Mouse (Mus musculus) cortical plate, adult 2 months (tissue): ENCODE measurements at regions not wholly inside any gene's neighbourhood (a gene's known extent, or its start where the extent isn't known, plus 50 kb on each side); places are given as distances from the start of the nearest gene placed in this dataset.

Source experiments
- H3K27ac ChIP-seq: fragments of 200-500 bp; 2 replicates; pipeline ENCODE4 v1.5.1; 2012; ENCODE audit warnings: low read length, control low read depth, inconsistent platforms; ENCODE audit not compliant: insufficient read depth
- H3K4me1 ChIP-seq: fragments of 200-500 bp; 2 replicates; pipeline ENCODE4 v1.6.1; 2011; ENCODE audit warnings: low read length; ENCODE audit not compliant: control insufficient read depth, insufficient read depth
- H3K4me3 ChIP-seq: fragments of 200-500 bp; 2 replicates; pipeline ENCODE4 v1.5.1; 2011; ENCODE audit warnings: mild to moderate bottlenecking, low read length, control low read depth; ENCODE audit not compliant: insufficient read depth
- CTCF ChIP-seq: fragments of 200-500 bp; IDR thresholded peaks from 2 replicates; pipeline ENCODE4 v1.5.1; 2011; ENCODE audit warnings: mild to moderate bottlenecking, control low read depth, low read length; ENCODE audit not compliant: insufficient read depth; ENCODE audit errors: extremely low read depth
- POLR2A ChIP-seq: fragments of 200-500 bp; IDR thresholded peaks from 2 replicates; pipeline ENCODE4 v1.6.1; 2011; ENCODE audit warnings: mild to moderate bottlenecking, low read length, control low read depth; ENCODE audit not compliant: insufficient read depth; ENCODE audit errors: extremely low read depth

- no peak overlapping the region for H3K27ac ChIP-seq
These were observed 157.8 kb upstream of the Lrfn2 start for GRCm38 (mm10) chr17:48774172-48774890.

GRCm38 (mm10) chr17:48775479-48775878 is 156.7 kb upstream of the Lrfn2 start:
- H3K27ac ChIP-seq = no peak overlapping the region
- H3K4me3 ChIP-seq = no peak overlapping the region
- H3K4me1 ChIP-seq = peaks cover 7% of the 10 kb centered on the region
- no peak for TF ChIP-seq POLR2A
- no peak for TF ChIP-seq CTCF

More at GRCm38 (mm10) chr17:48774172-48774890, 157.8 kb upstream of the Lrfn2 start:
- TF ChIP-seq CTCF (no peak), POLR2A (no peak)
- peaks cover 7% of the 10 kb centered on the region for H3K4me1 ChIP-seq
- no peak overlapping the region for H3K4me3 ChIP-seq

- H3K27ac ChIP-seq = no peak overlapping the region
- H3K4me3 ChIP-seq = no peak overlapping the region
- H3K4me1 ChIP-seq = 0 out of 2 replicates have a peak, but pooled peaks cover 5% of the 10 kb centered on the region
- TF ChIP-seq POLR2A = no peak
- TF ChIP-seq CTCF = no peak
These were observed 155.7 kb upstream of the Lrfn2 start for GRCm38 (mm10) chr17:48776502-48776902.

GRCm38 (mm10) chr17:48780217-48780616 is 152.0 kb upstream of the Lrfn2 start:
- Histone ChIP-seq H3K4me1 (0 out of 2 replicates have a peak, but pooled peaks cover 1% of the 10 kb centered on the region), H3K27ac (no peak overlapping the region), H3K4me3 (no peak overlapping the region)
- TF ChIP-seq CTCF (no peak), POLR2A (no peak)

GRCm38 (mm10) chr17:48784417-48784816 is 147.8 kb upstream of the Lrfn2 start:
- H3K4me1 ChIP-seq = peaks cover 3% of the 10 kb centered on the region; the same call in 1 of the 2 replicates
- TF ChIP-seq CTCF = no peak
- TF ChIP-seq POLR2A = no peak
- no peak overlapping the region for H3K4me3 ChIP-seq
- H3K27ac ChIP-seq = no peak overlapping the region

GRCm38 (mm10) chr17:48786501-48786900 is 145.7 kb upstream of the Lrfn2 start:
- TF ChIP-seq POLR2A (no peak), CTCF (no peak)

GRCm38 (mm10) chr17:48789846-48790245 is 142.3 kb upstream of the Lrfn2 start:
- no peak overlapping the region for H3K27ac ChIP-seq
- peaks cover 5% of the 10 kb centered on the region for H3K4me1 ChIP-seq
- TF ChIP-seq CTCF (no peak), POLR2A (no peak)
- H3K4me3 ChIP-seq = no peak overlapping the region

More at GRCm38 (mm10) chr17:48786501-48786900, 145.7 kb upstream of the Lrfn2 start:
- Histone ChIP-seq H3K27ac (no peak overlapping the region), H3K4me3 (no peak overlapping the region), H3K4me1 (peaks cover 5% of the 10 kb centered on the region)

- Histone ChIP-seq H3K27ac (no peak overlapping the region), H3K4me3 (no peak overlapping the region), H3K4me1 (peaks cover 5% of the 10 kb centered on the region)
- TF ChIP-seq POLR2A (no peak), CTCF (no peak)
These were observed 141.7 kb upstream of the Lrfn2 start for GRCm38 (mm10) chr17:48790526-48790925.

- Histone ChIP-seq H3K27ac (no peak overlapping the region), H3K4me3 (no peak overlapping the region), H3K4me1 (peaks cover 5% of the 10 kb centered on the region)
- TF ChIP-seq POLR2A = no peak
- TF ChIP-seq CTCF = no peak
These were observed 139.2 kb upstream of the Lrfn2 start for GRCm38 (mm10) chr17:48792954-48793353.

- H3K4me3 ChIP-seq = no peak overlapping the region
- peaks cover 1% of the 10 kb centered on the region; the same call in 1 of the 2 replicates for H3K4me1 ChIP-seq
- H3K27ac ChIP-seq = no peak overlapping the region
- TF ChIP-seq CTCF (no peak), POLR2A (no peak)
These were observed 136.4 kb upstream of the Lrfn2 start for GRCm38 (mm10) chr17:48795773-48796172.

- H3K27ac ChIP-seq = no peak overlapping the region
These were observed 134.0 kb upstream of the Lrfn2 start for GRCm38 (mm10) chr17:48798196-48798595.

More at GRCm38 (mm10) chr17:48798196-48798595, 134.0 kb upstream of the Lrfn2 start:
- Histone ChIP-seq H3K4me3 (no peak overlapping the region), H3K4me1 (peaks cover 1% of the 10 kb centered on the region; the same call in 1 of the 2 replicates)
- TF ChIP-seq CTCF (no peak), POLR2A (no peak)
